Mouse (Mus musculus): ENCODE measurements around the gene Cc2d2b. TPM values are rescaled to one million over a fixed set of nuclear protein-coding genes. Genes with fewer than 3 reads are reported as not detected.
A peak's percentile ranks its signal among the peaks of the same experiment; 100 is the strongest.

The Cc2d2b gene
- polyA plus RNA-seq, 1 experiment: 0.34 TPM

GRCm38 (mm10) chr19:40840303-40840702 is 91.8 kb downstream of the Cc2d2b start:
- TF ChIP-seq POLR2A (IDR thresholded peaks at IDR 0.05; ENCODE audit: borderline replicate concordance, extremely low read depth, insufficient read depth, insufficient read length, poor library complexity, severe bottlenecking) (no peak), CTCF (IDR thresholded peaks at IDR 0.05; ENCODE audit: borderline replicate concordance, extremely low read depth, insufficient read depth, insufficient read length) (no peak)
- no peak for DNase-seq (ENCODE audit: low read depth)

- DNase-seq (ENCODE audit: low read depth): no peak
- TF ChIP-seq CTCF (IDR thresholded peaks at IDR 0.05; ENCODE audit: borderline replicate concordance, extremely low read depth, insufficient read depth, insufficient read length): no peak
- no peak for TF ChIP-seq POLR2A (IDR thresholded peaks at IDR 0.05; ENCODE audit: borderline replicate concordance, extremely low read depth, insufficient read depth, insufficient read length, poor library complexity, severe bottlenecking)
These were observed 92.5 kb downstream of the Cc2d2b start for GRCm38 (mm10) chr19:40841083-40841482.

GRCm38 (mm10) chr19:40841593-40841992 is 93.0 kb downstream of the Cc2d2b start:
- TF ChIP-seq POLR2A (IDR thresholded peaks at IDR 0.05; ENCODE audit: borderline replicate concordance, extremely low read depth, insufficient read depth, insufficient read length, poor library complexity, severe bottlenecking) (no peak), CTCF (IDR thresholded peaks at IDR 0.05; ENCODE audit: borderline replicate concordance, extremely low read depth, insufficient read depth, insufficient read length) (no peak)
- no peak for DNase-seq (ENCODE audit: low read depth)

GRCm38 (mm10) chr19:40844731-40845130 is 96.2 kb downstream of the Cc2d2b start:
- no peak for DNase-seq (ENCODE audit: low read depth)
- TF ChIP-seq POLR2A (IDR thresholded peaks at IDR 0.05; ENCODE audit: borderline replicate concordance, extremely low read depth, insufficient read depth, insufficient read length, poor library complexity, severe bottlenecking): no peak
- TF ChIP-seq CTCF (IDR thresholded peaks at IDR 0.05; ENCODE audit: borderline replicate concordance, extremely low read depth, insufficient read depth, insufficient read length): no peak

- TF ChIP-seq CTCF (IDR thresholded peaks at IDR 0.05; ENCODE audit: borderline replicate concordance, extremely low read depth, insufficient read depth, insufficient read length) (no peak), POLR2A (IDR thresholded peaks at IDR 0.05; ENCODE audit: borderline replicate concordance, extremely low read depth, insufficient read depth, insufficient read length, poor library complexity, severe bottlenecking) (no peak)
- DNase-seq (ENCODE audit: low read depth): no peak
These were observed 100.8 kb downstream of the Cc2d2b start for GRCm38 (mm10) chr19:40849391-40849790.

GRCm38 (mm10) chr19:40859555-40859954 is 111.0 kb downstream of the Cc2d2b start:
- TF ChIP-seq CTCF (IDR thresholded peaks at IDR 0.05; ENCODE audit: borderline replicate concordance, extremely low read depth, insufficient read depth, insufficient read length): no peak
- no peak for TF ChIP-seq POLR2A (IDR thresholded peaks at IDR 0.05; ENCODE audit: borderline replicate concordance, extremely low read depth, insufficient read depth, insufficient read length, poor library complexity, severe bottlenecking)
- DNase-seq (ENCODE audit: low read depth): peak; percentile 62

- no peak for TF ChIP-seq CTCF (IDR thresholded peaks at IDR 0.05; ENCODE audit: borderline replicate concordance, extremely low read depth, insufficient read depth, insufficient read length)
- no peak for DNase-seq (ENCODE audit: low read depth)
These were observed 119.7 kb downstream of the Cc2d2b start for GRCm38 (mm10) chr19:40868284-40868683.

GRCm38 (mm10) chr19:40869425-40870105 is 121.0 kb downstream of the Cc2d2b start:
- TF ChIP-seq POLR2A (IDR thresholded peaks at IDR 0.05; ENCODE audit: borderline replicate concordance, extremely low read depth, insufficient read depth, insufficient read length, poor library complexity, severe bottlenecking) (no peak), CTCF (IDR thresholded peaks at IDR 0.05; ENCODE audit: borderline replicate concordance, extremely low read depth, insufficient read depth, insufficient read length) (no peak)
- DNase-seq (ENCODE audit: low read depth): no peak

GRCm38 (mm10) chr19:40872955-40873665 is 124.6 kb downstream of the Cc2d2b start:
- TF ChIP-seq CTCF (IDR thresholded peaks at IDR 0.05; ENCODE audit: borderline replicate concordance, extremely low read depth, insufficient read depth, insufficient read length): peak; percentile 58
- peak; percentile 38; the same call in 1 of the 2 replicates for TF ChIP-seq POLR2A (IDR thresholded peaks at IDR 0.05; ENCODE audit: borderline replicate concordance, extremely low read depth, insufficient read depth, insufficient read length, poor library complexity, severe bottlenecking)
- peak; percentile 99 for DNase-seq (ENCODE audit: low read depth)

Other genes starting within 250 kb of the Cc2d2b start
- gene Sorbs1, start 235.0 kb upstream of the Cc2d2b start, polyA plus RNA-seq (2012; rRNA removed): 63.5 and 66.4 TPM in 2 replicates
- 81.3 and 88.2 TPM in 2 replicates for gene Aldh18a1, start 160.3 kb upstream of the Cc2d2b start, polyA plus RNA-seq (2012; rRNA removed)
- gene Tctn3, start 136.5 kb upstream of the Cc2d2b start, polyA plus RNA-seq (2012; rRNA removed): 18.3 and 20.1 TPM in 2 replicates
- gene Entpd1, start 136.4 kb upstream of the Cc2d2b start, polyA plus RNA-seq (2012; rRNA removed): 7.4 and 10.6 TPM in 2 replicates
- 24.4 and 26.9 TPM in 2 replicates for gene Ccnj, start 82.5 kb downstream of the Cc2d2b start, polyA plus RNA-seq (2012; rRNA removed)
- 6.6 and 6.8 TPM in 2 replicates for gene Zfp518a, start 146.0 kb downstream of the Cc2d2b start, polyA plus RNA-seq (2012; rRNA removed)
- 0.25 and 0.53 TPM in 2 replicates for gene Blnk, start 245.8 kb downstream of the Cc2d2b start, polyA plus RNA-seq (2012; rRNA removed)